Mouse (Mus musculus): ENCODE measurements around the gene Il17c.

Il17c gene

DNA sequence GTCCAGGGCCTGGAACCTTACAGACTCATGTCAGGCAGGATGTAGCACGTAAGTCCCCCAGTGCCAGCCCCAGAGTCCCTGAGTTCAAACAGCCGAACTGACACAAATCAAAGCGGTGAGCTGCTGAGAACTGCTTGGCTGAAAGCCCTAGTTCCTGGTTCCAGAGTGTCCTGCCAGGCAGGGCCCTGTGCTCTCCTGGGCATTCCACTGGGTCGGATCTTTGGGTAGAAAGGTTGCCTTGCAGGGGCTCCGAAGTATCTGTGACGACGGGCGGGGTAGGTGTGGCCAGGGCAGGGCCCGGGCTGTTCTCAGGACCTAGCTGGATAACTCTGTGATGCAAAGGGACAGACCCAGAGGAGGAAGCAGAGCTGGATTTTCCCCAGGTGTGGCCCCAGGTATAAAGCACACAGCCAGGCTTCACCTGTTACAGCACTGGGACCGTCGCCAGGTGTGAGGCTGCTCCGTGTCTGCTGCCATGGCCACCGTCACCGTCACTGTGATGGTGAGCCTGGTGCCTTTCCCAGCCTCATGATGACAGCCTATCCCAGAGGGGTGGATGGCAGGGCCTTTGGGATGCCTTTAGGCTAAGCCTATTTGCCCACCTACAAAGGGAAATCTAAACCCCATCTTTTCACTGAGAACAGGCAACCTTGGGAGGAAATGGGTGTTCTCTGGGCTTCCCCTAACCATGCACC is at the start of gene Il17c:
Gene Il17c, plus strand, starts transcription at position 645 of the 695 bp plus-strand sequence.
- TF ChIP-seq NANOG (IDR thresholded peaks at IDR 0.05; ENCODE audit: borderline replicate concordance, low read length) (no peak), POU5F1 (IDR thresholded peaks at IDR 0.05; ENCODE audit: borderline replicate concordance, low read length) (no peak), CTCF (conservative IDR thresholded peaks at IDR 0.05; ENCODE audit: low read length) (no peak)
- no peaks in the 10 kb centered on the region for H3K9me3 ChIP-seq (ENCODE audit: low read length)
- no peak within 1 kb of the TSS for H3K4me3 ChIP-seq (replicated peaks; ENCODE audit: low read length)
- no peaks in the 10 kb centered on the region for H3K27me3 ChIP-seq (ENCODE audit: insufficient read depth, low read length)
- H3K36me3 ChIP-seq (ENCODE audit: insufficient read depth, low read length): peaks cover 26% of the 10 kb centered on the region
- H3K4me1 ChIP-seq (replicated peaks; ENCODE audit: low read depth, low read length): peaks cover 35% of the 10 kb centered on the region

DNA sequence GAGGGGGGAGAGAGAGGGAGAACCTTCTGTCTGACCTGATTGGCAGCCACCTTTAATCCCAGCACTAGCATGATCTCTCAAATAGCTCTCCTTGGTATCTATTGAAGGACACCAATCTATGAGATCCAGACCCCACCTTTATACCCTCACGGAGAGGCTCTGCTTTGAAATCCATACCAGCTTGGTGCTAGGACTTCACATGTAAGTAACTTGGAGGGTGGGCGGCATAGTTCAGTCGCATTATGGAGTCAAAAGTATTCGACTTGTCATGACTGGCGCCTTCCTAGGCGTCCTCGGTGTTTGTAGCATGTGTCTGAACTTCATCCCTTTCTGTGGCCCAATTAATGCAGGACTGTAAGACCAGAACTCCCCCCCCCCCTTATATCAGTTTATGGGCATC is 46.5 kb upstream of the Il17c start:
- TF ChIP-seq CTCF (conservative IDR thresholded peaks at IDR 0.05; ENCODE audit: low read length): no peak
- no peak for TF ChIP-seq NANOG (IDR thresholded peaks at IDR 0.05; ENCODE audit: borderline replicate concordance, low read length)
- TF ChIP-seq POU5F1 (IDR thresholded peaks at IDR 0.05; ENCODE audit: borderline replicate concordance, low read length): no peak
- Histone ChIP-seq H3K36me3 (ENCODE audit: insufficient read depth, low read length) (peaks cover 29% of the 10 kb centered on the region), H3K4me1 (replicated peaks; ENCODE audit: low read depth, low read length) (peaks cover 27% of the 10 kb centered on the region), H3K27me3 (ENCODE audit: insufficient read depth, low read length) (no peaks in the 10 kb centered on the region), H3K4me3 (replicated peaks; ENCODE audit: low read length) (peak overlapping the region; percentile 94), H3K9me3 (ENCODE audit: low read length) (no peaks in the 10 kb centered on the region)

DNA sequence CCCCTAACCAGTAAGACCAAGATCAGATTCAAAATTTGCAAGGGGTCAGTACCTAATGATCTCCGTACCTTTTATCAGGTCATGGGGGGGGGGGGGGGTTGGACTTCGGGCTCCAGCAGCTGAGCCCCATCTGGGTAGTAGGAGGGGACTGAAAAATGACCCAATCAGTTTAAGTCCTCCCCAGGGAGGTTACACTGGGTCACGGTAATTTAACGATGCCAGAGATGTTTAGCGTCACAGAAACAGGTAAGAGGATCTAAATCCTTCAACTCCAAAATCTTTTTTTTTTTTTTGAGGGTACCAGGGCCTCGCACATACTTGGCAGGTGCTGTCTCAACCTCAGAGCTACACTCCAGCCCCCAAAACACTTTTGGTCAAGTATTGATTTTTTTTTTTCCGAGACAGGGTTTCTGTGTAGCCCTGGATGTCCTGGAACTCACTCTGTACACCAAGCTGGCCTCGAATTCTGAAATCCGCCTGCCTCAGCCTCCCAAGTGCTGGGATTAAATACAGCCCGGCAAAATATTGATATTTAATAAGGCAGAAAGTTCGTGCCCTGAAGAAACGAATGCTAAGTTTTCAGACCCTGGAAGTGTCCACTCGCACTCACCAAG is 46.0 kb upstream of the Il17c start:
- H3K4me1 ChIP-seq (replicated peaks; ENCODE audit: low read depth, low read length): peaks cover 27% of the 10 kb centered on the region
- peak overlapping the region; percentile 94 for H3K4me3 ChIP-seq (replicated peaks; ENCODE audit: low read length)
- no peaks in the 10 kb centered on the region for H3K27me3 ChIP-seq (ENCODE audit: insufficient read depth, low read length)
- H3K9me3 ChIP-seq (ENCODE audit: low read length): no peaks in the 10 kb centered on the region
- peaks cover 34% of the 10 kb centered on the region for H3K36me3 ChIP-seq (ENCODE audit: insufficient read depth, low read length)
- TF ChIP-seq POU5F1 (IDR thresholded peaks at IDR 0.05; ENCODE audit: borderline replicate concordance, low read length) (no peak), NANOG (IDR thresholded peaks at IDR 0.05; ENCODE audit: borderline replicate concordance, low read length) (no peak), CTCF (conservative IDR thresholded peaks at IDR 0.05; ENCODE audit: low read length) (no peak)

DNA sequence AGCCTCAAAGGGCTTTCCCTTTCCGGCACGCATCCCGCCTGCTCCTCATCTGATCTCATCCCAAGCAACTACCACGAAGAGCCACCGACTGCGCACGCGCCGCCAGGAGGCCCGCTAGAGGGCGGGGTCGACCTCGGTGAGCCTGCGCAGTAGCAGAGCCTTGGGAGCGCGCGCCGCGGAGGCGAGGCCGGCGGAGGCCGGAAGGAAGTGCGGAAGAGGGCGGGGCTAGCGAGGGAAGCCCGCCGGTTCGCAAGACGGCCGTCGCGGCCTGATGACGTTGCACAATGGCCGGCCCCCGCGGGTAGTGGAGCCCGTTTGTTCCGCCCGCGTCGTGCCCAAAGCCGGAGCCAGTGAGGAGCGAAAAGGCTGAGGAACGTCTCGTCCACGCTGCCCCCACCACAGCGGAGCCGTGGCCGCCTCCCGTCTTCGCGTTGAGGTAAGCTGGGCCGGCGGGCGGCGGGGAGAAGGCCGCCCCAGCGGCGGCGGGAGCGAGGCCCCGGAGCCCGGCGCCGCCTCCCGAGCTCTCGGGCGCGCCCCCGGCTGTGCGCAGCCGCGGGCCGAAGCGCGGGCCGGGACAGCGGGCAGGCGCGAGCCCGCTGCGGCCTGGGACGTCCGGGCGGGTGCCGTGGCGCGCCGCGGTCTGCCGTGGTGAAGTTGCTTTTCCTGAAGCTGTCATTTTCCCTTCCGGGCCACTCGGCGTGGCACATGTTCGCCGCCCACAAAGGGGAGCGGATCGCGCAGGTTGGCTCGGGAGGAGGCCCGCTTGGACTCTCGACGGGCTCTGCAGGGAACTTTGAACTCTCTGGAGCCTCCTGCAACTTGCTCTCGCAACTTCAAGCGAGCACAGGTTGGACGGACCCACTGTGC is 45.2 kb upstream of the Il17c start, which contains the start of gene Zc3h18:
Gene Zc3h18, plus strand, starts transcription at position 245 of the 867 bp plus-strand sequence.
- no peaks in the 10 kb centered on the region for H3K27me3 ChIP-seq (ENCODE audit: insufficient read depth, low read length)
- H3K9me3 ChIP-seq (ENCODE audit: low read length): no peaks in the 10 kb centered on the region
- peaks cover 27% of the 10 kb centered on the region for H3K4me1 ChIP-seq (replicated peaks; ENCODE audit: low read depth, low read length)
- peak within 1 kb of the TSS; percentile 94 for H3K4me3 ChIP-seq (replicated peaks; ENCODE audit: low read length)
- H3K36me3 ChIP-seq (ENCODE audit: insufficient read depth, low read length): peaks cover 42% of the 10 kb centered on the region
- TF ChIP-seq POU5F1 (IDR thresholded peaks at IDR 0.05; ENCODE audit: borderline replicate concordance, low read length) (no peak), CTCF (conservative IDR thresholded peaks at IDR 0.05; ENCODE audit: low read length) (no peak), NANOG (IDR thresholded peaks at IDR 0.05; ENCODE audit: borderline replicate concordance, low read length) (no peak)

DNA sequence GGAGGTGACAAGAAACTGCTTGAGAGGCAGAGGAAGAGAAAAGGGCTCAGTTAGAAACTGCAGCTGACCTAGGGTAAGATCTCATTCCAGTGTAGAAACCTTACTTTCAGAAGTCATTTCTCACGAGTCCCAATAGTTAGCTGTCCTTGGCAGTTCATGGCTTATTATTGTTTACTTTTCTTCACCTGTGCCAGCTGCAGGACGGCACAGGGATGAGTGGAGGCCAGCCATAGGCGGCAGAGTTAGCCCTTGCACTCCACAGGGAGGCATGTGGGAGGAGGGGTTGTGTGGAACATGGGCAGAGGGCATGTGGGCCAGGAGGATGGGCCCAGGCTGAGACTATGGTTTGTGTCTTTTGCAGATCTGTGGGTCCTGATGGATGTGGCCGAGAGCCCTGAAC is 38.8 kb upstream of the Il17c start:
- TF ChIP-seq POU5F1 (IDR thresholded peaks at IDR 0.05; ENCODE audit: borderline replicate concordance, low read length) (no peak), NANOG (IDR thresholded peaks at IDR 0.05; ENCODE audit: borderline replicate concordance, low read length) (no peak), CTCF (conservative IDR thresholded peaks at IDR 0.05; ENCODE audit: low read length) (no peak)

DNA sequence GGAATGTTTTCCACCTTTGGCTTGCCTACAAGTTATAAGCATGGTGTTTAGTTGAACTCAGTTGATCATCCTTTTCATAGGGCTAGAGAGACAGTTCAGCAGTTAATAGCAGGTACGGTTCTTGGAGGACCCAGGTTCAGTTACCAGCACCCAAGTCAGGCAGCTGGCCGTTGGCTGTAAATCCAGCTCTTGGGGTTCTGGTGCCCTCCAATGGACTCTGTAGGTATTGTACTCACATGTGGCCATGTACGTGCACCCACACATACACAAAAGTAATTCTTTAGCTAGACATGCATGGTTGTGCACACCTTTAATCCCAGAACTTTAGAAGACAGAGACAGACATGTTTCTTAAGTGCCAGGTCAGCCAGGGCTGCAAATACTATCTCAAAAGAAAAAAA is 32.5 kb upstream of the Il17c start:
- TF ChIP-seq CTCF (conservative IDR thresholded peaks at IDR 0.05; ENCODE audit: low read length) (peak; percentile 33), NANOG (IDR thresholded peaks at IDR 0.05; ENCODE audit: borderline replicate concordance, low read length) (no peak)
- Histone ChIP-seq H3K27me3 (ENCODE audit: insufficient read depth, low read length) (no peaks in the 10 kb centered on the region), H3K4me3 (replicated peaks; ENCODE audit: low read length) (no peak overlapping the region)

More for the DNA sequence above, 38.8 kb upstream of the Il17c start:
- Histone ChIP-seq H3K4me3 (replicated peaks; ENCODE audit: low read length) (no peak overlapping the region), H3K36me3 (ENCODE audit: insufficient read depth, low read length) (peaks cover 94% of the 10 kb centered on the region), H3K27me3 (ENCODE audit: insufficient read depth, low read length) (no peaks in the 10 kb centered on the region), H3K4me1 (replicated peaks; ENCODE audit: low read depth, low read length) (peaks cover 6% of the 10 kb centered on the region), H3K9me3 (ENCODE audit: low read length) (no peaks in the 10 kb centered on the region)

DNA sequence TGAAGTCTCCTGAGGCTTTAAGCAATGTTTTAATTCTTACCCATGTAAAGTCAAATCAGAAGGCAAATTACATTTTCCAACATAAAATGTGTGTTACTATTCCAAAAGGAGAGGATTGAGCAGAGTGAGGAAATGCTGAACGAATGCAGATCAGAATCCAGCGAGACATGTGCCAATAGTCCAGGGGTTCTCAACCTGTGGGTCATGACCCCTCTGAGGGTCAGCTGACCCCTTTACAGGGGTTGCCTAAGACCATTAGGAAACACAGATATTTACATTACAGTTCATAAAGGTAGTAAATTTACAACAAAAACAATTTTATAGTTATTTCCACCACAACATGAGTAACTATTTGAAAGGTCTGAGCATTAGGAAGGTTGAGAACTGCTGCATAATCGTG is 31.1 kb upstream of the Il17c start:
- H3K36me3 ChIP-seq (ENCODE audit: insufficient read depth, low read length): peaks cover 99% of the 10 kb centered on the region
- H3K4me3 ChIP-seq (replicated peaks; ENCODE audit: low read length): no peak overlapping the region
- H3K4me1 ChIP-seq (replicated peaks; ENCODE audit: low read depth, low read length): peaks cover 11% of the 10 kb centered on the region
- no peaks in the 10 kb centered on the region for H3K9me3 ChIP-seq (ENCODE audit: low read length)
- no peak for TF ChIP-seq POU5F1 (IDR thresholded peaks at IDR 0.05; ENCODE audit: borderline replicate concordance, low read length)
- TF ChIP-seq NANOG (IDR thresholded peaks at IDR 0.05; ENCODE audit: borderline replicate concordance, low read length): no peak
- TF ChIP-seq CTCF (conservative IDR thresholded peaks at IDR 0.05; ENCODE audit: low read length): no peak
- H3K27me3 ChIP-seq (ENCODE audit: insufficient read depth, low read length): no peaks in the 10 kb centered on the region

More for the DNA sequence above, 32.5 kb upstream of the Il17c start:
- H3K36me3 ChIP-seq (ENCODE audit: insufficient read depth, low read length): peaks cover 99% of the 10 kb centered on the region
- peaks cover 11% of the 10 kb centered on the region for H3K4me1 ChIP-seq (replicated peaks; ENCODE audit: low read depth, low read length)
- H3K9me3 ChIP-seq (ENCODE audit: low read length): no peaks in the 10 kb centered on the region

DNA sequence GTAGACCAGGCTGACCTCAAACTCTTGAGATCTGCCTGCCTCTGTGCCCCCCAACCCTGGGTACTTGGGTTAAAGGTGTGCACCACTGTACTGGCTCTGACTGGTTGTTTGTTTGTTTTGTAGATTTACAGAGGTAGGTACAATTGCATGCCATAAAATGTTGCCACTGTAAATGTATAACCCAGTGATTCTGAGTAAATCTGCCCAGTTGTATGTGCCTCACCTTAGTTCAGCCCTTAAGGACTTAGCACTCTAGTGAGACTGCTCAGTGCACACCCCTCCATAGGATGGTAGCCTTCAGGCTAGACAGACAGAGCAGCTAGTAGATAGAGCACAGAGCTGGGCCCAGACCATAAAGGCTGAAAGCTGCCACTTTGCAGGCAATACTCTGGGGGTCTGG is 28.1 kb upstream of the Il17c start:
- H3K4me3 ChIP-seq (replicated peaks; ENCODE audit: low read length): no peak overlapping the region
- H3K4me1 ChIP-seq (replicated peaks; ENCODE audit: low read depth, low read length): peaks cover 27% of the 10 kb centered on the region
- no peaks in the 10 kb centered on the region for H3K9me3 ChIP-seq (ENCODE audit: low read length)
- H3K27me3 ChIP-seq (ENCODE audit: insufficient read depth, low read length): no peaks in the 10 kb centered on the region
- peaks cover 95% of the 10 kb centered on the region for H3K36me3 ChIP-seq (ENCODE audit: insufficient read depth, low read length)
- TF ChIP-seq POU5F1 (IDR thresholded peaks at IDR 0.05; ENCODE audit: borderline replicate concordance, low read length) (no peak), NANOG (IDR thresholded peaks at IDR 0.05; ENCODE audit: borderline replicate concordance, low read length) (no peak)
